Mouse (Mus musculus): ENCODE measurements at regions not wholly inside any gene's neighbourhood (a gene's known extent, or its start where the extent isn't known, plus 50 kb on each side); places are given as distances from the start of the nearest gene placed in this dataset.

GRCm38 (mm10) chr1:35869381-35870143, 198.6 kb upstream of the Hs6st1 start:
- TF ChIP-seq GATA1 (IDR thresholded peaks at IDR 0.05; ENCODE audit: low read length): no peak
- no peak for TF ChIP-seq TAL1 (IDR thresholded peaks at IDR 0.05; ENCODE audit: low read length)

Measured in erythroblast, embryonic 14.5 days (primary cell).